ENCODE assay signal across 14 mouse cellular contexts in genomic region chr10:4290145-4290544, GRCm38 (mm10).
"Had no signal": no experiment of that assay in that cellular context is flagged by ENCODE, and none has a peak within 500 bp of the region (broad histone marks: within the 10 kb centered on the region; RNA-seq: fewer than 3 reads in every experiment).

No protein-coding gene starts in this region.

- H3K36me3 ChIP-seq: limb, embryonic 12.5 days; liver, embryonic 13.5 days; lung, embryonic 15.5 days; midbrain, embryonic 15.5 days; neural tube, embryonic 15.5 days had no signal

- H3K4me1 ChIP-seq: liver, embryonic 13.5 days; midbrain, embryonic 15.5 days had no signal

- DNase-seq: kidney, adult 18-20 months; kidney, postnatal 25 days; layer of hippocampus, adult 9-11 months; liver; liver, embryonic 13.5 days; liver, postnatal 0 days; lung, postnatal 36 days; right cerebral cortex, adult 18-20 months; right cerebral cortex, postnatal 25 days; thymus, postnatal 4 days had no signal

- ATAC-seq: liver, postnatal 0 days; midbrain, embryonic 15.5 days had no signal

- H3K27ac ChIP-seq: liver, embryonic 13.5 days; lung, embryonic 15.5 days; midbrain, embryonic 15.5 days; neural tube, embryonic 15.5 days had no signal

- H3K4me2 ChIP-seq: limb, embryonic 12.5 days; liver, embryonic 13.5 days; lung, embryonic 15.5 days; midbrain, embryonic 15.5 days; neural tube, embryonic 15.5 days had no signal

- H3K9me3 ChIP-seq: limb, embryonic 12.5 days; liver, embryonic 13.5 days; lung, embryonic 15.5 days; midbrain, embryonic 15.5 days; neural tube, embryonic 15.5 days had no signal

- H3K27me3 ChIP-seq: limb, embryonic 12.5 days; liver, embryonic 13.5 days; lung, embryonic 15.5 days; midbrain, embryonic 15.5 days; neural tube, embryonic 15.5 days had no signal

- H3K4me3 ChIP-seq: limb, embryonic 12.5 days; liver, embryonic 13.5 days; lung, embryonic 15.5 days; midbrain, embryonic 15.5 days; neural tube, embryonic 15.5 days had no signal

- H3K9ac ChIP-seq: limb, embryonic 12.5 days; liver, embryonic 13.5 days; liver, postnatal 0 days; lung, embryonic 15.5 days; midbrain, embryonic 15.5 days; neural tube, embryonic 15.5 days had no signal
